Mouse (Mus musculus) intestine, embryonic 15.5 days (tissue): ENCODE results near the gene Exoc6b. TPM values are rescaled to one million over a fixed set of nuclear protein-coding genes. Genes with fewer than 3 reads are reported as not detected.

ENCODE experiments used
- ATAC-seq: fragments of 200-750 bp; cut with Nextera tagmentation; 2 replicates; pipeline ENCODE4 v1.8.0; 2017; ENCODE audit warnings: moderate TSS enrichment, moderate library complexity
- H3K27ac ChIP-seq: fragments of 300-500 bp; sonication (generic); 2 replicates; pipeline ENCODE4 v1.5.1; 2015; ENCODE audit warnings: mild to moderate bottlenecking, inconsistent platforms
- H3K27me3 ChIP-seq: fragments of 300-500 bp; sonication (generic); replicated peaks from 2 replicates; pipeline ENCODE4 v1.6.1; 2015; ENCODE audit warnings: inconsistent platforms
- H3K36me3 ChIP-seq: fragments of 300-500 bp; sonication (generic); 2 replicates; pipeline ENCODE4 v1.6.1; 2015; ENCODE audit warnings: inconsistent platforms
- H3K4me1 ChIP-seq: fragments of 300-500 bp; sonication (generic); replicated peaks from 2 replicates; pipeline ENCODE4 v1.6.1; 2015; ENCODE audit warnings: inconsistent platforms
- H3K4me2 ChIP-seq: fragments of 300-500 bp; sonication (generic); replicated peaks from 2 replicates; pipeline ENCODE4 v1.6.1; 2015; ENCODE audit warnings: mild to moderate bottlenecking, inconsistent platforms
- H3K4me3 ChIP-seq: fragments of 300-500 bp; sonication (generic); replicated peaks from 2 replicates; pipeline ENCODE4 v1.5.1; 2015; ENCODE audit warnings: inconsistent platforms
- H3K9ac ChIP-seq: fragments of 300-500 bp; sonication (generic); 2 replicates; pipeline ENCODE4 v1.6.1; 2015; ENCODE audit warnings: inconsistent platforms
- H3K9me3 ChIP-seq: fragments of 300-500 bp; sonication (generic); 2 replicates; pipeline ENCODE4 v1.6.1; 2016; ENCODE audit warnings: inconsistent platforms
- WGBS: fragments of 180-500 bp; shearing (Covaris S2); methylation state at CpG from one replicate; pipeline ENCODE4 v1.1.7; 2015; 5-methylcytosine and 5-hydroxymethylcytosine counted together
- polyA plus RNA-seq: library from polyadenylated mRNA; unstranded; fragments of >200 nt; fragmentation: Nextera tagmentation; extraction: Ambion mirVana; gene quantifications from 2 replicates; pipeline ENCODE4 v1.2.1, GENCODE M21; 2015

Exoc6b gene
- polyA plus RNA-seq, 1 experiment from 2014 or later = 19.5 TPM

- Histone ChIP-seq H3K4me3 (no peak overlapping the region), H3K4me2 (no peak overlapping the region), H3K36me3 (no peaks in the 10 kb centered on the region), H3K4me1 (no peaks in the 10 kb centered on the region), H3K27me3 (no peaks in the 10 kb centered on the region), H3K9ac (no peak overlapping the region), H3K9me3 (no peaks in the 10 kb centered on the region), H3K27ac (no peak overlapping the region)
- WGBS = 62% methylated on average over 1 of the region's 1 CpGs
- ATAC-seq = no peak
These were observed 106.3 kb downstream of the Exoc6b start for GRCm38 (mm10) chr6:84963044-84963443.

GRCm38 (mm10) chr6:84961763-84962162 lies 107.5 kb downstream of the Exoc6b start:
- Histone ChIP-seq H3K27me3 (no peaks in the 10 kb centered on the region), H3K9me3 (no peaks in the 10 kb centered on the region), H3K27ac (no peak overlapping the region), H3K4me2 (no peak overlapping the region), H3K9ac (no peak overlapping the region), H3K4me1 (no peaks in the 10 kb centered on the region), H3K36me3 (no peaks in the 10 kb centered on the region), H3K4me3 (no peak overlapping the region)
- WGBS = 90% methylated on average over 3 of the region's 3 CpGs
- ATAC-seq = no peak

- H3K36me3 ChIP-seq = no peaks in the 10 kb centered on the region
- no peak overlapping the region for H3K4me2 ChIP-seq
- ATAC-seq = no peak
- no peaks in the 10 kb centered on the region for H3K27me3 ChIP-seq
- no peak overlapping the region for H3K27ac ChIP-seq
- no peaks in the 10 kb centered on the region for H3K4me1 ChIP-seq
- 69% methylated on average over 2 of the region's 2 CpGs for WGBS
- no peak overlapping the region for H3K4me3 ChIP-seq
- H3K9ac ChIP-seq = no peak overlapping the region
- H3K9me3 ChIP-seq = no peaks in the 10 kb centered on the region
These were observed 109.8 kb downstream of the Exoc6b start for GRCm38 (mm10) chr6:84959520-84959919.

- no peaks in the 10 kb centered on the region for H3K9me3 ChIP-seq
- H3K9ac ChIP-seq = no peak overlapping the region
- H3K27me3 ChIP-seq = no peaks in the 10 kb centered on the region
- no peak for ATAC-seq
- H3K4me3 ChIP-seq = no peak overlapping the region
- 64% methylated on average over 1 of the region's 1 CpGs for WGBS
- H3K36me3 ChIP-seq = no peaks in the 10 kb centered on the region
- H3K4me2 ChIP-seq = no peak overlapping the region
- no peak overlapping the region for H3K27ac ChIP-seq
- no peaks in the 10 kb centered on the region for H3K4me1 ChIP-seq
These were observed 117.7 kb downstream of the Exoc6b start for GRCm38 (mm10) chr6:84951621-84952020.

GRCm38 (mm10) chr6:84946569-84946968 lies 122.7 kb downstream of the Exoc6b start:
- Histone ChIP-seq H3K27ac (no peak overlapping the region), H3K4me1 (no peaks in the 10 kb centered on the region), H3K9me3 (no peaks in the 10 kb centered on the region), H3K4me2 (no peak overlapping the region), H3K36me3 (no peaks in the 10 kb centered on the region), H3K9ac (no peak overlapping the region), H3K4me3 (no peak overlapping the region), H3K27me3 (no peaks in the 10 kb centered on the region)
- ATAC-seq = no peak
- WGBS = 59% methylated on average over 3 of the region's 3 CpGs

GRCm38 (mm10) chr6:84946106-84946505 lies 123.2 kb downstream of the Exoc6b start:
- no peak overlapping the region for H3K4me2 ChIP-seq
- H3K9ac ChIP-seq = no peak overlapping the region
- 78% methylated on average over 2 of the region's 2 CpGs for WGBS
- H3K36me3 ChIP-seq = no peaks in the 10 kb centered on the region
- H3K27me3 ChIP-seq = no peaks in the 10 kb centered on the region
- no peaks in the 10 kb centered on the region for H3K4me1 ChIP-seq
- H3K4me3 ChIP-seq = no peak overlapping the region
- H3K9me3 ChIP-seq = no peaks in the 10 kb centered on the region
- no peak for ATAC-seq
- H3K27ac ChIP-seq = no peak overlapping the region

GRCm38 (mm10) chr6:84932953-84933921 lies 136.1 kb downstream of the Exoc6b start:
- Histone ChIP-seq H3K36me3 (no peaks in the 10 kb centered on the region), H3K9ac (no peak overlapping the region), H3K4me1 (no peaks in the 10 kb centered on the region), H3K4me2 (no peak overlapping the region), H3K9me3 (no peaks in the 10 kb centered on the region), H3K27me3 (no peaks in the 10 kb centered on the region), H3K27ac (no peak overlapping the region), H3K4me3 (no peak overlapping the region)
- ATAC-seq = no peak
- WGBS = 63% methylated on average over 11 of the region's 11 CpGs

GRCm38 (mm10) chr6:84931051-84931450 lies 138.3 kb downstream of the Exoc6b start:
- Histone ChIP-seq H3K4me2 (no peak overlapping the region), H3K27ac (no peak overlapping the region), H3K27me3 (no peaks in the 10 kb centered on the region), H3K9me3 (no peaks in the 10 kb centered on the region), H3K4me3 (no peak overlapping the region), H3K4me1 (no peaks in the 10 kb centered on the region), H3K9ac (no peak overlapping the region), H3K36me3 (no peaks in the 10 kb centered on the region)
- no peak for ATAC-seq
- WGBS = 32% methylated on average over 1 of the region's 1 CpGs

- no peak overlapping the region for H3K4me2 ChIP-seq
- no peaks in the 10 kb centered on the region for H3K9me3 ChIP-seq
- 0 out of 2 replicates have a peak, but pooled peaks cover 3% of the 10 kb centered on the region for H3K4me1 ChIP-seq
- 68% methylated on average over 3 of the region's 3 CpGs for WGBS
- H3K27me3 ChIP-seq = no peaks in the 10 kb centered on the region
- no peak for ATAC-seq
- H3K4me3 ChIP-seq = no peak overlapping the region
- no peaks in the 10 kb centered on the region for H3K36me3 ChIP-seq
- no peak overlapping the region for H3K9ac ChIP-seq
- no peak overlapping the region for H3K27ac ChIP-seq
These were observed 143.2 kb downstream of the Exoc6b start for GRCm38 (mm10) chr6:84926066-84926465.

GRCm38 (mm10) chr6:84923760-84924221 lies 145.5 kb downstream of the Exoc6b start:
- Histone ChIP-seq H3K27me3 (no peaks in the 10 kb centered on the region), H3K27ac (no peak overlapping the region), H3K36me3 (no peaks in the 10 kb centered on the region), H3K4me1 (0 out of 2 replicates have a peak, but pooled peaks cover 3% of the 10 kb centered on the region), H3K4me2 (no peak overlapping the region; the same call in 1 of the 2 replicates), H3K4me3 (no peak overlapping the region), H3K9me3 (no peaks in the 10 kb centered on the region), H3K9ac (no peak overlapping the region)
- no peak for ATAC-seq
- WGBS = 45% methylated on average over 12 of the region's 12 CpGs

GRCm38 (mm10) chr6:84916291-84916690 lies 153.0 kb downstream of the Exoc6b start:
- Histone ChIP-seq H3K4me3 (no peak overlapping the region), H3K9me3 (no peaks in the 10 kb centered on the region), H3K27me3 (no peaks in the 10 kb centered on the region), H3K4me1 (no peaks in the 10 kb centered on the region), H3K9ac (no peak overlapping the region), H3K27ac (no peak overlapping the region), H3K4me2 (no peak overlapping the region), H3K36me3 (no peaks in the 10 kb centered on the region)
- 32% methylated on average over 2 of the region's 2 CpGs for WGBS
- no peak for ATAC-seq

- 11% methylated on average over 2 of the region's 2 CpGs for WGBS
- Histone ChIP-seq H3K4me3 (no peak overlapping the region), H3K4me2 (no peak overlapping the region), H3K27me3 (no peaks in the 10 kb centered on the region), H3K9me3 (no peaks in the 10 kb centered on the region), H3K9ac (no peak overlapping the region), H3K27ac (no peak overlapping the region), H3K4me1 (no peaks in the 10 kb centered on the region), H3K36me3 (no peaks in the 10 kb centered on the region)
- ATAC-seq = no peak
These were observed 156.9 kb downstream of the Exoc6b start for GRCm38 (mm10) chr6:84912434-84912833.
